Mouse (Mus musculus) kidney, postnatal 10 days (tissue): ENCODE results near the gene Pbxip1.
A peak's percentile ranks its signal among the peaks of the same experiment; 100 is the strongest.

Experiments
- DNase-seq: peaks from one replicate; pipeline ENCODE4 v3.0.0; 2021; ENCODE audit warnings: mixed read lengths

Pbxip1 gene

DNA sequence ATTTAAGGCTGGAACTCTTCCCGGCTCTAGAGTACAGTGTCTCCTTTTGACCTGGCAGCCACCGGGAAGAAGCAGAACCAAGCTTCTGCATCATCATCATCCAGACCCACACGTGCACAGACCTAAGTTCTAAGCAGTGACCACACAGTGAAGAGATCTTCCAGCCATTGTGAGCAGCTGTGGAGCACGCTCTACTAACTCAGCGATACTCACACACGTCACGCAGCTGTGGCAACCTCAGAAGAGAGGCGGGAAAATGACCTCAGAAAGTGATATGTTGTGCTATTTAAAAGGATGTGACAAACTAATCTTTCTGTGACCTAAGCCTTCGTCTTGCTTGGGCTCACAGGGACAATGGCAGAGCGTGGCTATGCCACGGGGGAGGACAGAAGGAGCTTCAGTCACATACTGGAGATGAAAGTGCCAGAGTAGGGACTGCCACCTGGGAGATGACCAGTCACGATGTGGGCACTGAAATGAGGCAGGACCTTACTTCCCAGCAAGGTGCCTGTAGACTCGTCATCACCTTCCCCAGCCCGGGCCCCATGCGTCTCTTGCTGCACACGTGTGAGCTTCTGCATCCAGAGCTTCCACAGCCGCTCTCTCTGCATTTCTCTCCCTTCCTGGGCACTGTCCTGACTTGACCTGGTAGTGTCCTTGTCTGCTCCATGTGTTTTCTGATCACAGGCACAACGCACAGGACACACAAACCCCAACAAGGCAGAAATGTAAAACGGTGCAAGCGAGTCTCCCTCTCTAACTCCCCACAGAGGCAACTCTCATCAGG, 50.6 kb downstream of the Pbxip1 start:
- no peak for DNase-seq

- no peak for DNase-seq
Observed at GRCm38 (mm10) chr3:89490790-89491189, 54.3 kb downstream of the Pbxip1 start.

DNA sequence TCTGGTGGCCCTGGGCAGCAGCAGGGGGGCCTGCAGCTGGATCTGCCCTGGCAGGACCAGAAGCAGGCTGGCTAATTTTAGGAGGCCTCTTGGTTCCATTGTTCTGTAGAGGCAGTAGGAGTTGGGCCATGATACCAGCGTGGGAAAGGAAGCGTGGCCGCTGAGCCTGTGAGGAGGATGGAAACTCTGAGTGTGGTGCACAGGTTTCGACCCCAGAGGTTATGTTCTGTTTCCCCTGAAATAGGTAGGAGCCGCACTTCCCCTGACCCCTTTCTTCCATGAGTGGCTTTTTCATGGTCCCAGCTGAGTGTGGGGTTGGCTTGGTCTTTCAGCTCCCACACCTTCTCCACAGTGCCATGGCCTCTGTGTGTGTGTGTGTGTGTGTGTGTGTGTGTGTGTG, 55.1 kb downstream of the Pbxip1 start:
- no peak for DNase-seq

- peak; percentile 73 for DNase-seq
Observed at GRCm38 (mm10) chr3:89492701-89493151, 56.2 kb downstream of the Pbxip1 start.

DNA sequence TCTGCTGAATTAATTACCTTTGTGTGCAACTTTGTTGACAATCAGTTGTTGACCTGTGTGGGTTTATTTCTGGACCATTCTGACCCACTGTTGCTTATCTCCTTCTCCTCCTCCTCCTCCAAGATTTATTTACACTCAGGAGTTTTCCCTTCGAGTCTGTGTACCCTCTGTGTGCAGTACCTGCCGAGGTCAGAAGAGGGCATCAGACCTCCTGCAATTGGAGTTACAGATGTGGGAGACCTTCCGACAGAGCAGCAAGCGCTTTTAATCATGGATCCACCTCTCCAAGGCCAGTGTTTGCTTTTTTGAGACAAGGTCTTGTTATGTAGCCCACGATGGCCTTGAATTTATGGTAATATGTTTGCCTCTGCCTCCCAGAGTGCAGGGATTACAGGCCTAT, 58.1 kb downstream of the Pbxip1 start:
- DNase-seq: no peak

DNA sequence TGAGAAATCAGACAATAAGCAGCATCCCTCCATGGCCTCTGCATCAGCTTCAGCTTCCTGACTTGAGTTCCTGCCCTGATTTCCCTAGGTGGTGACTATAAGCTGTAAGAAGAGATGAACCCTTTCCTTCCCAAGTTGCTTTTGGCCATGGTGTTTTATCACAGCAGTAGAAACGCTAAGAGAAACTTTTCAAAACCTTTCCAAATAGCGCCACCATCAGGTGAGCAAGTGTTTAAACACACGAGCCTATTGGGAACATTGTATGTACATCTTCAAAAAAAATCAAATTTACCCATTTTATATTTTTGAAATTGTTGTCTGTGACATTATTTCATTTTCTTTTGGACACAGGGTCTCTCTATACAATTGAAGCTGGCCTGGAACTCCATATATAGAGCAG, 59.9 kb downstream of the Pbxip1 start:
- no peak for DNase-seq

DNA sequence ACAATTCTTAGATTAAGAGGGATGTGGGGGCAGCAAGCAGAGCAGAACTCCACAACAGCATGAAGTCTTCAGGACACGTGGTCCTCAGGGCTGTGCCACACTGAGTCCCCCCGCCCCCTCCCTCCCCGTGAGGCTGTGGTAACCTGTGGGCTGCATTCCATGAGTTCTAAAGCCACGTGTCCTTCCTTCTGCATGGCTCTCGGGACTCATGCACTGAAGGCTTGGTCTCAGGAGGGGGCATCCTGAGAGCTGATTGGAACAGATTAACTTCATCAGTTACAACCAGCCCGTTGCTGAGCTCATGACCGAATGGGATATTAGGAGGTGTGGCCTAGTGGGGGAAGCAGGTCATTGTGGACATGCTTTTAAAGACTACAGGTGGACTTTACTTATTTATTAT, 63.2 kb downstream of the Pbxip1 start:
- DNase-seq: no peak
